Mouse (Mus musculus) R1 (cell line): ENCODE measurements at regions not wholly inside any gene's neighbourhood (a gene's known extent, or its start where the extent isn't known, plus 50 kb on each side); places are given as distances from the start of the nearest gene placed in this dataset.

ENCODE experiments used
- DNase-seq: peaks from one replicate; pipeline ENCODE4 v3.0.0-alpha.2; 2018; ENCODE audit warnings: low read depth, low spot score

DNA sequence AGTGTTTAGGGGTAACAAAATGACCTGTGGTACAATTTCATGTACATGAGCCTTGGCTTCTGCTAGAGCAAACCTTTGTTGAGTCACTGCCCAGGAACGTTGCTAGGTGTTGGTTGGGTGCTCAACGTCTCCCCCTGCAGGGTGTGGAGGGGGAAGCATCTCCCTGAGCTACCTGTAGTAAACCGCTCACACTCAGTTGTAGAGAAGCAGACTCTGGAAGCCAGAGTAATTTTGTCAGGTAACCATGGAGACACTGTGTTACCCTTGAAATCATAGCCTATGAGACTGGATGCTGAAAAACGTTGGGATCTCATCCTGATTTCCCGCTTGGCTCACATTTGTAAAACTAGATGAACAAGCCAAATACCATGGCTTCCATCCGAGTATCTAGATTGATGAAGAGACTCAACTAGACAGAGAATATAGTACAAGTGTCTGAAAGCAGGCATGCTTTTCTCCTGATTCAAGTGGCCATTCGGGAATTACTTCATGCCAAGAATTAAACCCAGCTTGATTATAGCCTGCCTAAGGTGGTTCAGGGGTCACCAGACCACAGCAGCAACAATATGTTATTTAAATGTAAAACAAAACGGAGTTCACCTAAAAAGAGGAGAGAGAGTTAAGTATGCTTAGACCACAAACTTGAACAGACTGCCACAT lies 63.7 kb upstream of the Ctla4 start:
- DNase-seq = peak; percentile 87

DNA sequence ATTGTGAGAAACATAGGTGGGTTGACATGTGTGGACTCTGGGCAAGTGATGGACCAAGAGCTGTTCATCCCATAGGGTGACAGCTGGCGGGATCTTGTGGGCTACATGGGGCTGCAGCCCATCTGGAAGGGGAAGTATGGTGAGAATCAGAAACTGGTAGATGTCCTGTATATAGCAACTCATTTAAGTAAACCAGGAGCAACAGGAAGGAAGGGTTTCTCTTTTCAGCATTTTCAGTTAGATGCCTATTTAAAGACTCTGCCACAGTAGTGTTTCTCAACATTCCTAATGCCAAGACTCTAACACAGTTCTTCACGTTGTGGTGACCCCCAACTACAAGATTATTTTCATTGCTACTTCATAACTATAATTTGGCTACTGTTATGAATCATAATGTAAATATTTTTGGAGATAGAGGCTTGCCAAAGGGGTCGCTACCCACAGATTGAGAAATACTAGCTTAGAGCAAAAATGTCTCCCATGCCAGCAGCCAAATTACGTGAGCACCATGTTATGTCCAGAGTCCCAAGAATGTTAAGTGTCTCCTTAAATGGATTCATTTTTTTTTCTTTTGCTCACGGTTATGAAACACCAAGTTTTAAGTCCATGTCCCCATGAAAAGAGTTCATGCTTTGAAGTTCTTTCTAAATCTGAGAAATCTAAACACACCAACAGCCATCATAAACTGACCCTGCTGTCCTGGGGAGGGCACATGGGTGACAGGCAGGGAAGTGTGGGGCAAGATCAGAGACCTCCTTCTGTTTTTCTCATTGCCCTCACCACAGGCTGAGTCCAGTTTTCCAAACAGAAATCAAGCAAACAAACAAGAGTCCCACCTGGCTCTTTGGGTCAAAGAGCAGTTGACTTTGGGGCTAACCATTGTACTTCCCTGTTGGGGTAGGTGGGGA lies 62.3 kb upstream of the Ctla4 start:
- no peak for DNase-seq

DNA sequence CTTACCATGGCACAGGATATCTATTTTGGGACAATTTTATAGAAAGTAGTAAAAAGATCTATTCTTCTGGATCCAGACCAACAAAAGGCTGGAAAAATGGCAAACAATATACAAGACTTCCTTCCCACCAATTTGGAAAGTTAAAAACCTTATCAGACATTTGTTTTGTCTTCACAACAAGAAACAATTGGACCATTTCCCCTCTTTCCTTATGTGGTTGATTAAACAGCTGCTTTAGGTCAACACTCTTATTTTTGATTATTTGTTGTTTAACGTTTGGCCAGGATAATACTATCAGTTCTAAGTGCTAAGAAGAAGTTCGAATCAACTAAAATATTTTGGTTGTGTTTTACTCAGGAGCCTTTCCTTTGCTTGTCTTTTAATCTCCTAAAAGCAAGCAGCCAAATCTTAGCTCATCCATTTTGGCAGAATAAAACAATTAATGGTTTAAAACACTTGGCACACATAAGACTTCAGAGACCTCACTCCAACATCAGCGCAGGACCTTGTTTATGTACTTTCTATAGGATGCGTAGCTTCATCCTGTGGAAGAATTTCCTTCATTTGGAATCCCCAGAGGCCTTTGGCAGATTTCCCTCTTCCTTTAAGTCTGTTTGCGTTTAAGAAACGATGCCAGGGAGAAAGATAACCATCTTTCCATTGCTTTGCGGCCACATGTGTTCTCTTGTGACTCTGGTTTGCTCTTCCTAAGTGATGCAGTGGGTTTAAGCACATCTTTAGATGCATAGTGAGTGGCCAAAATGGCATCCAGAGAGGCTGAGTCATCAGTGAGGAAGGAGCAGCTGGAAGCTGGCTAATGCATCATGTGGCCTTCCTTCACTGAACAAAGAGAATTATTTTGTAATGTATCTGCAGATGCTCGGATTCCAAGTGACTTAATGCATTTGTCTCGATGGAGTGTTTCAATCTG lies 61.3 kb upstream of the Ctla4 start:
- no peak for DNase-seq

DNA sequence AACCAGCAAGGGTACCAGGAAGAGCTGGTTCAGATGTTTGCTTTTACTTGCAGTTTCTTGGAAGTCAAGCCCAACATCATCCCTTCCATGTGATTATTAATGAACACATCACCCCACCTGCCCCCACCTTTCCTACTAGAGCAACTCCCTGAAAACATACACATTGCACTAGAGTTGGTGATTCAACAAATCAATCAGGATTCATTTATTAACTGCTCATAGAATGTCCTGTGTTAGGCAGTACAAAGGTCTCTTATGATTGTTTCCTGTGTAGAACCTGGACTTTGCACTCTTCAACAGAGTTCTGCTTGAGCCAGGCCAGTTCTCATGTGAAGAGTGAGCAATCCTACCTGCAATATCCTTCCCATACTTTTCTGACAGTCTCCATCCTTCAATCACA lies 59.8 kb upstream of the Ctla4 start:
- DNase-seq = no peak

DNA sequence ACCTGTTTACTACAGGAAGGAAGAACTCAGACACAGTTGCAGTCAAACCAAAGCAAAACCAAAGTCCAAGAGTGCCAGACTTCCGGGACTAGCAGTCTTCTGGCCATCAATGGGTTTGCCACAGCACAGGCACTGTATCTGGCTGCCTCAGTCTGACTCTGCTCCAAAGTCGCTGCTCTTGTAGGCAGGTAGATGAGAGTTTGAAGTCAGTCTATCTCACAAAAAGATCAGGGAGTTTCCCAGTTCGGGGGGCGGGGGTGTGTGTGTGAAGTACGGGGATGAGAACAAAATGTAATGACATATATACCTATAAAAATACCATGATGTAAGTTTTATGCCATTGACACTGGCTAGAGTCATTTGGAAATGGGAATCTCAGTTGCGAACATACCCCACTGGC lies 58.6 kb upstream of the Ctla4 start:
- DNase-seq = no peak

DNA sequence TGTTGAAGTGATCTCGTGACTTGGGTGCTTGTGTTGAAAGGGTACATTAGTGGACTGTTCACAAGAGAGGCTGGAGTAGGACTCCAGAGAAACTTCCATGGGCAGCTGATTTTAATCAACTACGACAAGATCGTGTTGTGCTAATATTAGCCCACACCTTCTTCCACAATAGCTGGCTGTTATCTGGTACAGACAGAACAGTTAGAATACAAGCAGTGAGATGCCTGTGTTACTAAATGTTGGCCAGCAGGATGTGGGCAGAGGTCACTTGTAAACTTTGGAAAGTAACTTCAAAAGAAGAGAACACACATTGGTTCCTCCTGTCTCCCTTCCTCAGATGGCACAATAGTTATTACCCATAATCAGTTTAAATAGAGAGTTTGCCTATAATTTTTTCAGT lies 57.0 kb upstream of the Ctla4 start:
- DNase-seq = no peak

DNA sequence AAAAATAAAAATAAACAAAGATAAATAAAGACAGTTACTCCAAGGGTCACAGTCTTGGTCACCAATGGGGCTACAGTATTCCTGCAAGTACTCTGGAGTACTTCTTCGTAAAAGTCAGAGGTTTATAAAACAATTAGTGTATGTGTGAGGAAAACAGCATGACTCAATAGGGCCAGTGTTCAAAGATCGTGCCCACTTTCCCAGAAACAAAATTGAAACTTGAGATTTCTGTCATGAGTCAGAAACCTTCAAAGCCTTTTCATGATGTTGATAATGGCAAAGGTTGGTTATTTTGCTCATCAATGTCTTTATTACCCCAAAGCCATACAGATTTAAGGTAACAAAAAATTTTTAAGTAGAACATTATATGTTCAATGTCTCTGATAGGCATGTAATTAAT lies 53.1 kb upstream of the Ctla4 start:
- no peak for DNase-seq
